Mouse (Mus musculus): ENCODE results near the gene Naa15.

- no peak for TF ChIP-seq CTCF (IDR thresholded peaks at IDR 0.05; ENCODE audit: control insufficient read depth, insufficient read depth, insufficient replicate concordance, low read depth, low read length)
- TF ChIP-seq POLR2A (IDR thresholded peaks at IDR 0.05; ENCODE audit: control insufficient read depth, low read depth, low read length) = no peak
Measured at GRCm38 (mm10) chr3:51394881-51395280, 20.1 kb upstream of the Naa15 start.
